Mouse (Mus musculus) midbrain, embryonic 14.5 days (tissue): ENCODE measurements around the gene Hyal2. TPM values are rescaled to one million over a fixed set of nuclear protein-coding genes. Genes with fewer than 3 reads are reported as not detected.

ENCODE experiments used
- ATAC-seq: fragments of 200-750 bp; cut with Nextera tagmentation; 2 replicates; pipeline ENCODE4 v1.8.0; 2017; ENCODE audit warnings: moderate number of reproducible peaks, moderate library complexity; ENCODE audit not compliant: low FRiP score, low TSS enrichment
- DNase-seq: peaks from one replicate; pipeline ENCODE4 v3.0.0-alpha.2; 2015
- H3K27ac ChIP-seq: fragments of 300-500 bp; sonication (generic); replicated peaks from 2 replicates; pipeline ENCODE4 v1.5.1; 2014; ENCODE audit warnings: mild to moderate bottlenecking, low read depth, low read length, moderate library complexity
- H3K27me3 ChIP-seq: fragments of 300-500 bp; sonication (generic); 2 replicates; pipeline ENCODE4 v1.6.1; 2014; ENCODE audit warnings: low read length, control low read depth, mixed read lengths; ENCODE audit not compliant: control insufficient read depth, insufficient read depth
- H3K36me3 ChIP-seq: fragments of 300-500 bp; sonication (generic); 2 replicates; pipeline ENCODE4 v1.6.1; 2014; ENCODE audit warnings: low read length, control low read depth; ENCODE audit not compliant: control insufficient read depth, insufficient read depth
- H3K4me1 ChIP-seq: fragments of 300-500 bp; sonication (generic); 2 replicates; pipeline ENCODE4 v1.6.1; 2014; ENCODE audit warnings: mild to moderate bottlenecking, antibody characterized with exemption, low read length, control low read depth; ENCODE audit not compliant: control insufficient read depth, insufficient read depth
- H3K4me2 ChIP-seq: fragments of 300-500 bp; sonication (generic); 2 replicates; pipeline ENCODE4 v1.6.1; 2014; ENCODE audit warnings: mild to moderate bottlenecking, low read length, moderate library complexity
- H3K4me3 ChIP-seq: fragments of 300-500 bp; sonication (generic); replicated peaks from 2 replicates; pipeline ENCODE4 v1.5.1; 2014; ENCODE audit warnings: low read depth, low read length
- H3K9ac ChIP-seq: fragments of 300-500 bp; sonication (generic); replicated peaks from 2 replicates; pipeline ENCODE4 v1.6.1; 2014; ENCODE audit warnings: mild to moderate bottlenecking, low read length, moderate library complexity
- H3K9me3 ChIP-seq: fragments of 300-500 bp; sonication (generic); 2 replicates; pipeline ENCODE4 v1.6.1; 2016; ENCODE audit warnings: low read length, control low read depth, mixed read lengths; ENCODE audit not compliant: control insufficient read depth
- WGBS: fragments of 180-500 bp; shearing (Covaris S2); extraction: QIAGEN DNeasy Blood & Tissue Kit; methylation state at CpG from one replicate; pipeline ENCODE4 v1.1.7; 2014; 5-methylcytosine and 5-hydroxymethylcytosine counted together
- polyA plus RNA-seq: library from polyadenylated mRNA; unstranded; fragments of >200 nt; fragmentation: Nextera tagmentation; extraction: Ambion mirVana; gene quantifications from 2 replicates; pipeline ENCODE4 v1.2.1, GENCODE M21; 2014

Hyal2 gene
- polyA plus RNA-seq, 1 experiment from 2014 or later = 97.7 TPM

- 50% methylated on average over 8 of the region's 8 CpGs for WGBS
- H3K4me1 ChIP-seq = peaks cover 25% of the 10 kb centered on the region
- H3K9ac ChIP-seq = no peak overlapping the region
- H3K4me2 ChIP-seq = peak overlapping the region; percentile 92
- no peak overlapping the region for H3K27ac ChIP-seq
- H3K9me3 ChIP-seq = no peaks in the 10 kb centered on the region
- peak overlapping the region; percentile 63 for H3K4me3 ChIP-seq
- DNase-seq (no peak), ATAC-seq (no peak)
- no peaks in the 10 kb centered on the region for H3K27me3 ChIP-seq
- H3K36me3 ChIP-seq = peaks cover 44% of the 10 kb centered on the region
Observed at GRCm38 (mm10) chr9:107542721-107543120, 25.0 kb upstream of the Hyal2 start.

GRCm38 (mm10) chr9:107543299-107543698, 24.4 kb upstream of the Hyal2 start:
- H3K4me2 ChIP-seq = no peak overlapping the region
- WGBS = 87% methylated on average over 11 of the region's 11 CpGs
- no peak overlapping the region for H3K4me3 ChIP-seq

GRCm38 (mm10) chr9:107544196-107544700, 23.5 kb upstream of the Hyal2 start:
- Histone ChIP-seq H3K27ac (no peak overlapping the region), H3K4me3 (no peak overlapping the region), H3K4me1 (peaks cover 25% of the 10 kb centered on the region), H3K36me3 (peaks cover 28% of the 10 kb centered on the region), H3K9ac (no peak overlapping the region), H3K9me3 (no peaks in the 10 kb centered on the region), H3K27me3 (no peaks in the 10 kb centered on the region), H3K4me2 (no peak overlapping the region)
- ATAC-seq = no peak
- WGBS = 95% methylated on average over 17 of the region's 17 CpGs
- DNase-seq = no peak

More at GRCm38 (mm10) chr9:107543299-107543698, 24.4 kb upstream of the Hyal2 start:
- no peak overlapping the region for H3K9ac ChIP-seq
- no peak for ATAC-seq
- peaks cover 38% of the 10 kb centered on the region for H3K36me3 ChIP-seq
- H3K9me3 ChIP-seq = no peaks in the 10 kb centered on the region
- DNase-seq = no peak
- H3K27me3 ChIP-seq = no peaks in the 10 kb centered on the region
- H3K4me1 ChIP-seq = peaks cover 25% of the 10 kb centered on the region
- no peak overlapping the region for H3K27ac ChIP-seq

DNA sequence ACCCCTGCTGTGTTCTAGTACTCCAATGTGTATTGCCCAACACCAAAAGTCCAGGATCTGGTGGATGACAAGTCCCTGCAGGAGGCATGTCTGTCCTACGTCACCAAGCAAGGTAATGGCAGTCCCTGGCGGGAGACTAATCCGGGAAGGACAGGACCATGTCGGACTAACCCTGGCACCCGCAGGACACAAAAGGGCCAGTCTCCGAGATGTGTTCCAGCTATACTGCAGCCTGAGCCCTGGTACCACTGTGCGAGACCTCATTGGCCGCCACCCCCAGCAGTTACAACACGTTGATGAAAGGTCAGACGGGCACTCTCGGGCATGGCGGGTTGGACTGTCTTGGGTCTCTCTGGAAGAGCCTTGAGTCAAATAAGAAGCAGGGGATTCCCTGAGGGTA, 23.0 kb upstream of the Hyal2 start:
- Histone ChIP-seq H3K4me3 (no peak overlapping the region), H3K9me3 (no peaks in the 10 kb centered on the region), H3K27me3 (no peaks in the 10 kb centered on the region), H3K36me3 (peaks cover 24% of the 10 kb centered on the region), H3K9ac (no peak overlapping the region), H3K4me1 (peaks cover 25% of the 10 kb centered on the region), H3K4me2 (no peak overlapping the region), H3K27ac (no peak overlapping the region)
- 92% methylated on average over 12 of the region's 12 CpGs for WGBS
- ATAC-seq (no peak), DNase-seq (no peak)

DNA sequence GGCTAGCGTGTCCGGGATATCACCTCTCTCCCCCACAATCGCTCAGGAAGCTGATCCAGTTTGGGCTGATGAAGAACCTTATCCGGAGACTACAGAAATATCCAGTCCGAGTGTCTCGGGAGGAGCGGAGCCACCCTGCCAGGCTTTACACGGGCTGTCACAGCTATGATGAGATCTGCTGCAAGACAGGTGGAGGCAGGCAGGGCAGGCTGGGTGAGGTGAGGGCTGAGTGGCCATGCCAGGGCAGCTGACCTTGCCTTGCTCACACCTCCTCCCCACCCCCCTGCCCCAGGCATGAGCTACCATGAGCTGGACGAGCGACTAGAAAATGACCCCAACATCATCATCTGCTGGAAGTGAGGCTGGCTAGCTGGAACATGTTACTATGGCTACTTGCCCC, 22.5 kb upstream of the Hyal2 start:
- no peak overlapping the region for H3K4me3 ChIP-seq
- WGBS = 88% methylated on average over 10 of the region's 10 CpGs
- H3K27ac ChIP-seq = no peak overlapping the region
- H3K9ac ChIP-seq = no peak overlapping the region
- ATAC-seq (no peak), DNase-seq (no peak)
- H3K4me2 ChIP-seq = no peak overlapping the region
- peaks cover 25% of the 10 kb centered on the region for H3K4me1 ChIP-seq
- peaks cover 2% of the 10 kb centered on the region for H3K27me3 ChIP-seq
- H3K36me3 ChIP-seq = peaks cover 19% of the 10 kb centered on the region
- no peaks in the 10 kb centered on the region for H3K9me3 ChIP-seq

- Histone ChIP-seq H3K27me3 (peaks cover 6% of the 10 kb centered on the region), H3K9ac (no peak overlapping the region), H3K36me3 (peaks cover 19% of the 10 kb centered on the region), H3K4me3 (no peak overlapping the region), H3K4me2 (no peak overlapping the region), H3K9me3 (no peaks in the 10 kb centered on the region), H3K27ac (no peak overlapping the region), H3K4me1 (peaks cover 25% of the 10 kb centered on the region)
- ATAC-seq (no peak), DNase-seq (peak; percentile 88)
- WGBS = 5% methylated on average over 3 of the region's 3 CpGs
Observed at GRCm38 (mm10) chr9:107545602-107546001, 22.1 kb upstream of the Hyal2 start.

- Histone ChIP-seq H3K4me3 (peak within 1 kb of the TSS; percentile 19), H3K36me3 (peaks cover 19% of the 10 kb centered on the region), H3K9ac (no peak within 1 kb of the TSS; the same call in 1 of the 2 replicates), H3K27ac (peak within 1 kb of the TSS; percentile 14; the same call in 1 of the 2 replicates), H3K4me2 (peak within 1 kb of the TSS; percentile 48), H3K9me3 (no peaks in the 10 kb centered on the region), H3K4me1 (peaks cover 26% of the 10 kb centered on the region), H3K27me3 (peaks cover 20% of the 10 kb centered on the region)
- ATAC-seq (peak; percentile 70; the same call in 1 of the 2 replicates), DNase-seq (peak; percentile 96)
- WGBS = 3% methylated on average over 20 of the region's 20 CpGs
Observed at GRCm38 (mm10) chr9:107547026-107547425, 20.7 kb upstream of the Hyal2 start, which contains the start of gene Zmynd10. TSS of gene Zmynd10 (plus strand) at chr9:107547298.

- peaks cover 30% of the 10 kb centered on the region for H3K27me3 ChIP-seq
- no peak overlapping the region for H3K9ac ChIP-seq
- no peak overlapping the region for H3K4me2 ChIP-seq
- ATAC-seq (no peak), DNase-seq (no peak)
- WGBS = 77% methylated on average over 5 of the region's 5 CpGs
- no peak overlapping the region for H3K4me3 ChIP-seq
- peaks cover 19% of the 10 kb centered on the region for H3K4me1 ChIP-seq
- H3K27ac ChIP-seq = no peak overlapping the region
- H3K9me3 ChIP-seq = no peaks in the 10 kb centered on the region
- peaks cover 19% of the 10 kb centered on the region for H3K36me3 ChIP-seq
Observed at GRCm38 (mm10) chr9:107547957-107548356, 19.8 kb upstream of the Hyal2 start.

- Histone ChIP-seq H3K4me3 (no peak overlapping the region), H3K36me3 (peaks cover 15% of the 10 kb centered on the region), H3K9ac (no peak overlapping the region), H3K27ac (no peak overlapping the region), H3K27me3 (peaks cover 30% of the 10 kb centered on the region), H3K9me3 (no peaks in the 10 kb centered on the region), H3K4me2 (no peak overlapping the region), H3K4me1 (peaks cover 23% of the 10 kb centered on the region)
- DNase-seq = no peak
- ATAC-seq = no peak
- WGBS = 87% methylated on average over 10 of the region's 10 CpGs
Observed at GRCm38 (mm10) chr9:107548820-107549219, 18.9 kb upstream of the Hyal2 start.
